Mouse (Mus musculus) spleen, adult 2 months (tissue): ENCODE data around the gene Shtn1. TPM values are rescaled to one million over a fixed set of nuclear protein-coding genes. Genes with fewer than 3 reads are reported as not detected.

Experiments
- DNase-seq, 2 experiments: peaks; one replicate each; pipeline versions ENCODE4 v3.0.0 to v3.0.0-alpha.2; 2012 to 2021; ENCODE audit warnings: low spot score in 2 of 2, low read depth in 1 of 2
- H3K27ac ChIP-seq: fragments of 200-500 bp; 2 replicates; pipeline ENCODE4 v1.5.1; 2012; ENCODE audit warnings: low read length, inconsistent platforms; ENCODE audit not compliant: insufficient read depth
- H3K27me3 ChIP-seq: fragments of 200-500 bp; 2 replicates; pipeline ENCODE4 v1.6.1; 2012; ENCODE audit warnings: mild to moderate bottlenecking, moderate library complexity, low read length, inconsistent platforms; ENCODE audit not compliant: control insufficient read depth, insufficient read depth
- H3K36me3 ChIP-seq: fragments of 200-500 bp; 2 replicates; pipeline ENCODE4 v1.6.1; 2012; ENCODE audit warnings: mild to moderate bottlenecking, low read length, inconsistent platforms; ENCODE audit not compliant: control insufficient read depth, insufficient read depth
- H3K4me1 ChIP-seq: fragments of 200-500 bp; 2 replicates; pipeline ENCODE4 v1.6.1; 2011; ENCODE audit warnings: inconsistent platforms; ENCODE audit not compliant: control insufficient read depth, insufficient read depth, insufficient read length
- H3K4me3 ChIP-seq: fragments of 200-500 bp; 2 replicates; pipeline ENCODE4 v1.5.1; 2011; ENCODE audit warnings: mild to moderate bottlenecking, inconsistent platforms; ENCODE audit not compliant: insufficient read depth, insufficient read length; ENCODE audit errors: extremely low read depth
- CTCF ChIP-seq: fragments of 200-500 bp; IDR thresholded peaks from 2 replicates; pipeline ENCODE4 v1.5.1; 2011; ENCODE audit warnings: mild to moderate bottlenecking, inconsistent platforms; ENCODE audit not compliant: insufficient read depth, insufficient read length, insufficient replicate concordance; ENCODE audit errors: extremely low read depth
- POLR2A ChIP-seq: fragments of 200-500 bp; IDR thresholded peaks from 2 replicates; pipeline ENCODE4 v1.6.1; 2011; ENCODE audit warnings: low read depth, low read length, inconsistent platforms
- WGBS: fragments of 180-500 bp; shearing (Covaris S2); methylation state at CpG from one replicate; pipeline ENCODE4 v1.1.7; 2018; 5-methylcytosine and 5-hydroxymethylcytosine counted together
- polyA plus RNA-seq: library from polyadenylated mRNA; depleted of rRNA; stranded (reverse); fragments of >200 nt; gene quantifications from 2 replicates; pipeline ENCODE4 v1.2.3, GENCODE M21; 2012

Gene Shtn1
- polyA plus RNA-seq, 1 experiment: 1.7 TPM

GRCm38 (mm10) chr19:58978401-58979171 lies 97.3 kb downstream of the Shtn1 start:
- 21% methylated on average over 11 of the region's 11 CpGs for WGBS
- Histone ChIP-seq H3K36me3 (no peaks in the 10 kb centered on the region), H3K27ac (no peak overlapping the region), H3K27me3 (no peaks in the 10 kb centered on the region), H3K4me3 (no peak overlapping the region), H3K4me1 (no peaks in the 10 kb centered on the region)
- no peak for DNase-seq
- TF ChIP-seq POLR2A (no peak), CTCF (no peak)

- WGBS: 87% methylated on average over 11 of the region's 11 CpGs
- Histone ChIP-seq H3K4me1 (no peaks in the 10 kb centered on the region), H3K36me3 (no peaks in the 10 kb centered on the region), H3K4me3 (no peak overlapping the region), H3K27ac (no peak overlapping the region), H3K27me3 (no peaks in the 10 kb centered on the region)
- TF ChIP-seq CTCF: no peak
- no peak for TF ChIP-seq POLR2A
- DNase-seq: no peak
Measured at GRCm38 (mm10) chr19:58975216-58975863, 100.6 kb downstream of the Shtn1 start.

GRCm38 (mm10) chr19:58974126-58974525 lies 101.8 kb downstream of the Shtn1 start:
- H3K27me3 ChIP-seq: no peaks in the 10 kb centered on the region
- no peak for TF ChIP-seq POLR2A
- H3K36me3 ChIP-seq: no peaks in the 10 kb centered on the region
- 89% methylated on average over 8 of the region's 8 CpGs for WGBS
- no peak overlapping the region for H3K4me3 ChIP-seq
- no peaks in the 10 kb centered on the region for H3K4me1 ChIP-seq
- DNase-seq: no peak
- H3K27ac ChIP-seq: no peak overlapping the region

- no peak for DNase-seq
- Histone ChIP-seq H3K4me3 (no peak overlapping the region), H3K27me3 (no peaks in the 10 kb centered on the region), H3K4me1 (no peaks in the 10 kb centered on the region), H3K36me3 (no peaks in the 10 kb centered on the region), H3K27ac (no peak overlapping the region)
- no peak for TF ChIP-seq POLR2A
- TF ChIP-seq CTCF: no peak
- WGBS: 86% methylated on average over 13 of the region's 13 CpGs
Measured at GRCm38 (mm10) chr19:58970826-58971225, 105.1 kb downstream of the Shtn1 start.

GRCm38 (mm10) chr19:58968731-58969506 lies 107.0 kb downstream of the Shtn1 start:
- Histone ChIP-seq H3K27me3 (no peaks in the 10 kb centered on the region), H3K36me3 (no peaks in the 10 kb centered on the region), H3K4me3 (no peak overlapping the region), H3K27ac (no peak overlapping the region), H3K4me1 (no peaks in the 10 kb centered on the region)
- TF ChIP-seq CTCF: no peak
- 68% methylated on average over 15 of the region's 15 CpGs for WGBS
- DNase-seq: no peak

GRCm38 (mm10) chr19:58963011-58963410 lies 112.9 kb downstream of the Shtn1 start:
- H3K4me1 ChIP-seq: no peaks in the 10 kb centered on the region
- H3K27me3 ChIP-seq: no peaks in the 10 kb centered on the region
- H3K27ac ChIP-seq: no peak overlapping the region
- no peak overlapping the region for H3K4me3 ChIP-seq
- 88% methylated on average over 8 of the region's 8 CpGs for WGBS
- no peaks in the 10 kb centered on the region for H3K36me3 ChIP-seq
- no peak for DNase-seq
- no peak for TF ChIP-seq CTCF
- no peak for TF ChIP-seq POLR2A
